Mouse (Mus musculus) spleen, postnatal 0 days (tissue): ENCODE data around the gene Rad50. TPM values are rescaled to one million over a fixed set of nuclear protein-coding genes. Genes with fewer than 3 reads are reported as not detected.

Source experiments
- polyA plus RNA-seq: library from polyadenylated mRNA; unstranded; fragments of >200 nt; fragmentation: Nextera tagmentation; extraction: Ambion mirVana; gene quantifications from 2 replicates; pipeline ENCODE4 v1.2.1, GENCODE M21; 2015

Gene Rad50
- polyA plus RNA-seq, result 28.2 and 30.8 TPM in 2 replicates

GRCm38 (mm10) chr11:53706934-53707717 is at the start of gene Rad50:
Rad50 (minus strand) TSS chr11:53707319.

GRCm38 (mm10) chr11:53720715-53721114 is 13.6 kb upstream of the Rad50 start, which contains the start of gene Il5:
Il5 (plus strand) TSS chr11:53720794.

GRCm38 (mm10) chr11:53634556-53634955 is 72.6 kb downstream of the Rad50 start, which contains the start of gene Il13:
Il13 (minus strand) TSS chr11:53634702.

GRCm38 (mm10) chr11:53618619-53619198 is 88.4 kb downstream of the Rad50 start, which contains the start of gene Il4:
Il4 (minus strand) TSS chr11:53618669.

Other genes starting within 250 kb of the Rad50 start
- not detected in 2 replicates for gene Gm9837, start 236.8 kb downstream of the Rad50 start, polyA plus RNA-seq
- 0.87 and 1.1 TPM in 2 replicates for gene Gm9945, start 227.2 kb downstream of the Rad50 start, polyA plus RNA-seq
- gene Sowaha, start 227.0 kb downstream of the Rad50 start, polyA plus RNA-seq, result 15.1 and 15.2 TPM in 2 replicates
- 27.8 and 29.4 TPM in 2 replicates for gene Sept8, start 188.1 kb downstream of the Rad50 start, polyA plus RNA-seq
- 18.1 and 19.0 TPM in 2 replicates for gene Kif3a, start 139.9 kb downstream of the Rad50 start, polyA plus RNA-seq
- 2.4 and 3.7 TPM in 2 replicates for gene Il4, start 88.7 kb downstream of the Rad50 start, polyA plus RNA-seq
- gene Il13, start 72.6 kb downstream of the Rad50 start, polyA plus RNA-seq, result not detected in 2 replicates
- not detected in 2 replicates for gene Il5, start 13.5 kb upstream of the Rad50 start, polyA plus RNA-seq
- gene Irf1, start 62.7 kb upstream of the Rad50 start, polyA plus RNA-seq, result 20.1 and 23.4 TPM in 2 replicates
- gene Gm17334, start 65.9 kb upstream of the Rad50 start, polyA plus RNA-seq, result 0.63 and 0.76 TPM in 2 replicates
- gene Gm12216, start 151.9 kb upstream of the Rad50 start, polyA plus RNA-seq, result 3.7 and 3.9 TPM in 2 replicates
- gene Slc22a5, start 184.3 kb upstream of the Rad50 start, polyA plus RNA-seq, result 3.8 and 5.1 TPM in 2 replicates